Mouse (Mus musculus) small intestine, adult 2 months (tissue): ENCODE data around the gene Atf6b.

Experiments
- CTCF ChIP-seq: fragments of 200-500 bp; IDR thresholded peaks from 2 replicates; pipeline ENCODE4 v1.5.1; 2012; ENCODE audit warnings: low read depth, mild to moderate bottlenecking, control low read depth, inconsistent platforms, low read length, moderate library complexity, mixed read lengths; ENCODE audit not compliant: insufficient replicate concordance, insufficient read length; ENCODE audit errors: extremely low read depth
- POLR2A ChIP-seq: fragments of 200-500 bp; IDR thresholded peaks from 2 replicates; pipeline ENCODE4 v1.6.1; 2012; ENCODE audit warnings: low read depth, mild to moderate bottlenecking, control low read depth, inconsistent platforms, low read length, moderate library complexity

GRCm38 (mm10) chr17:34604061-34604508 lies 42.9 kb upstream of the Atf6b start, which contains the start of gene Agpat1:
- TF ChIP-seq CTCF (no peak), POLR2A (peak; percentile 91)
